Mouse (Mus musculus) thymus, adult 2 months (tissue): ENCODE results near the gene Rnf123. TPM values are rescaled to one million over a fixed set of nuclear protein-coding genes. Genes with fewer than 3 reads are reported as not detected.
A peak's percentile ranks its signal among the peaks of the same experiment; 100 is the strongest.

Experiments used
- DNase-seq: peaks from one replicate; pipeline ENCODE4 v3.0.0; 2021
- H3K27ac ChIP-seq: fragments of 200-500 bp; 2 replicates; pipeline ENCODE4 v1.5.1; 2012; ENCODE audit warnings: low read length, control low read depth; ENCODE audit not compliant: control insufficient read depth, insufficient read depth
- H3K27me3 ChIP-seq: fragments of 200-500 bp; 2 replicates; pipeline ENCODE4 v1.6.1; 2012; ENCODE audit warnings: mild to moderate bottlenecking, low read length, moderate library complexity, mixed read lengths; ENCODE audit not compliant: control insufficient read depth, insufficient read depth
- H3K36me3 ChIP-seq: fragments of 200-500 bp; 2 replicates; pipeline ENCODE4 v1.6.1; 2012; ENCODE audit warnings: mild to moderate bottlenecking, low read length, moderate library complexity; ENCODE audit not compliant: control insufficient read depth, insufficient read depth
- H3K4me1 ChIP-seq: fragments of 200-500 bp; replicated peaks from 2 replicates; pipeline ENCODE4 v1.6.1; 2012; ENCODE audit warnings: low read length; ENCODE audit not compliant: control insufficient read depth, insufficient read depth
- H3K4me3 ChIP-seq: fragments of 200-500 bp; 2 replicates; pipeline ENCODE4 v1.5.1; 2012; ENCODE audit warnings: mild to moderate bottlenecking, low read length, control low read depth, moderate library complexity; ENCODE audit not compliant: control insufficient read depth, insufficient read depth
- CTCF ChIP-seq: fragments of 200-500 bp; IDR thresholded peaks from 2 replicates; pipeline ENCODE4 v1.5.1; 2012; ENCODE audit warnings: mild to moderate bottlenecking, control low read depth, low read length, moderate library complexity, borderline replicate concordance; ENCODE audit not compliant: control insufficient read depth, poor library complexity, insufficient read depth; ENCODE audit errors: extremely low read depth
- POLR2A ChIP-seq: fragments of 200-500 bp; IDR thresholded peaks from 2 replicates; pipeline ENCODE4 v1.6.1; 2012; ENCODE audit warnings: mild to moderate bottlenecking, low read length, control low read depth, moderate library complexity; ENCODE audit not compliant: control insufficient read depth, poor library complexity, insufficient read depth; ENCODE audit errors: extremely low read depth
- WGBS: fragments of 180-500 bp; shearing (Covaris S2); methylation state at CpG from one replicate; pipeline ENCODE4 v1.1.7; 2018; 5-methylcytosine and 5-hydroxymethylcytosine counted together
- polyA plus RNA-seq: library from polyadenylated mRNA; depleted of rRNA; stranded (reverse); fragments of >200 nt; gene quantifications from 2 replicates; pipeline ENCODE4 v1.2.3, GENCODE M21; 2012

Rnf123 gene
- polyA plus RNA-seq, 1 experiment = 246 TPM

DNA sequence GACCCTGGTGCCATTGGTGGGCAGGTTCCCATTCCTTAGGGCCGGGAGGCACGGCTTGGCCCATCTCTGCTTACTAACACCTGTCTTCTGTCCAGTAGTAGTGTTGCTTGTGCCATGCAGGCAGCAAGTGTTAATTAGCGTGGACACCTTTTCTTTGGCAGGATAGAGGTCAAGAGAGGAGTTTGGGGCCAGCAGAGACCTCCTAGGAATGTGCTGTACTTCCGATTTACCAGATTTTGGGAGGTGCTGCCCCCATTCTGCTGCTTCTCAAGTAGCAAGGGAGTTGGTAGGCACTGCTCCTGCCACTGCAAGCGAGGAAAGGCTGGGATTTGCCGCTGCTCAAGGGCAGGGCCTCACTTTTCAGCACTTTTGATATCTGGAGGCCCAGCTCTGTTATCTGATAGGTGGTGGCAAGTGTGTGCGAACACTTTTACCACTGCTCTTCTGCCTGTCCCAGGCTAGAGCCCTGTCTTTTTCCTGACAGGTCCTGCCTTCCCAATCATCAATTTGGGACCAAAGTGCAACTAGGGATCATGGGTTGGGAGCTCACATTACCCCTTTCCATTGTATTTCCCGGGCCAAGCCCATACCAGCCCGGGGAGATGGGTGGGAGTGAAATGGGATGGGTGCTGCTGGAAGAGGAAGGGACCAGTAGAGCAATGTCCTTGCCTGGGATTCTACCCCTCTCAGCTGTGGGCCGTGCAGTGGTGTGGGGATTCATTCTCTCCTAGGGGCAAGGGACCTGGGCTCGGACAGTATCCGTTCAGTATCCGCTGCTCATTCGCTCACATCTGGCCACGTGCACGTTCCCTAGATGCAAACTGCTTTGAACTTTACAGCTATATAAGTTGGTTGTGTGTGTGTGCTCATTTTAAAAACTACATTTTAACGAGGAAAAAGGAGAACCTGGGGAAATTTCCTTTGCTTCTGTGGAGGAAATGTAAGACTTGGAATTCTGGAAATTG lies 35.3 kb downstream of the Rnf123 start:
- H3K4me1 ChIP-seq = peaks cover 14% of the 10 kb centered on the region
- peaks cover 23% of the 10 kb centered on the region for H3K36me3 ChIP-seq

DNA sequence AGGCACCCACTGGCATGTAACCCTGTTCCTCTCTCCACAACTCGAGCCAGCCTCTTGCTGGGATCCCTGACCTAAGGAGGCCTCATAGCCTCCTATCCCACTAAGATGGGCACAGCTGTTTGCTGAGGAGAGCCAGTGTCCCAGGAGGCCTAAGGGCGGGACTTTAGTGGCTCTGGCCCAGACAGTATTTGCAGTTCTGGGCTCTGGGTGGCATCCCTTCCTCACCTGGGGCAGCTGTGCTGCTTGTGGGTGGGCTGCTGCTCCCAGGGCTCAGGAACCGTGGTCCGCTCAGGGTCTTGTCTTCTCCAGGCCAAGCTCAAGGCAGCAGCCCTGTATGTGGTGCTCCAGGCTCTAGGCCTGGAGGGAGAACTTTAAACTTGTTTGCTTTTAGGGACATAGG lies 36.6 kb downstream of the Rnf123 start:
- TF ChIP-seq CTCF (no peak), POLR2A (no peak)
- no peak for DNase-seq
- H3K36me3 ChIP-seq = peaks cover 34% of the 10 kb centered on the region
- H3K27me3 ChIP-seq = no peaks in the 10 kb centered on the region
- WGBS = 91% methylated on average over 4 of the region's 4 CpGs
- no peak overlapping the region for H3K4me3 ChIP-seq
- H3K4me1 ChIP-seq = peaks cover 14% of the 10 kb centered on the region
- H3K27ac ChIP-seq = no peak overlapping the region

More for the DNA sequence above, 35.3 kb downstream of the Rnf123 start:
- H3K27me3 ChIP-seq = no peaks in the 10 kb centered on the region
- DNase-seq = no peak
- WGBS = 75% methylated on average over 17 of the region's 17 CpGs
- TF ChIP-seq CTCF (no peak), POLR2A (no peak)
- no peak overlapping the region for H3K4me3 ChIP-seq
- H3K27ac ChIP-seq = no peak overlapping the region

GRCm38 (mm10) chr9:108044751-108045492 lies 38.2 kb downstream of the Rnf123 start:
- 90% methylated on average over 8 of the region's 8 CpGs for WGBS
- DNase-seq = no peak
- H3K4me3 ChIP-seq = no peak overlapping the region
- no peak overlapping the region for H3K27ac ChIP-seq
- no peaks in the 10 kb centered on the region for H3K27me3 ChIP-seq
- H3K36me3 ChIP-seq = peaks cover 42% of the 10 kb centered on the region
- peaks cover 14% of the 10 kb centered on the region for H3K4me1 ChIP-seq
- no peak for TF ChIP-seq POLR2A
- no peak for TF ChIP-seq CTCF

- no peak for TF ChIP-seq CTCF
- TF ChIP-seq POLR2A = no peak
- Histone ChIP-seq H3K27me3 (no peaks in the 10 kb centered on the region), H3K36me3 (peaks cover 66% of the 10 kb centered on the region), H3K4me3 (no peak overlapping the region), H3K27ac (peak overlapping the region; percentile 83), H3K4me1 (no peaks in the 10 kb centered on the region)
- WGBS = 94% methylated on average over 2 of the region's 2 CpGs
- no peak for DNase-seq
These were observed 47.6 kb downstream of the Rnf123 start for GRCm38 (mm10) chr9:108035331-108036156.

DNA sequence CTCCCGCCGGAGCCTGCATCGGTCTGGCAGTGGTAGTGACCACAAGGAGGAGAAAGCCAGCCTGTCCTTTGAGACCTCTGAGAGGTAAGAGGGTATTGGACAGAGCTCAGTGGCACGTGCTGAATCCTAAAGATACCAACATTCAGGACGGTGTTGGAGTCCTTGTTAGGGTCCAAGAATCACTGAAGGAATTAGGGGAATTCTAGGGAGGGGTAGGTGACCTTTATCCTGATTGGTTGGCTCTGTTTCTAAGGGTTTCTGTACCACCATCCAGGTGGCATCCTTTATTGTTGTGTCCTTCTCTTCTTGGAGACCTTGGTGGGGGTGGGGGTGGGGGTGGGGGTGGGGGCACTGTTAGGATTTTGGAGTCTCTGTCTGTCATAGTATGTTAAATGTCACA lies 51.0 kb downstream of the Rnf123 start:
- no peak for TF ChIP-seq CTCF
- no peak for TF ChIP-seq POLR2A
- Histone ChIP-seq H3K4me3 (no peak overlapping the region), H3K27me3 (no peaks in the 10 kb centered on the region), H3K4me1 (no peaks in the 10 kb centered on the region), H3K27ac (no peak overlapping the region), H3K36me3 (peaks cover 59% of the 10 kb centered on the region)
- 96% methylated on average over 5 of the region's 5 CpGs for WGBS
- no peak for DNase-seq

DNA sequence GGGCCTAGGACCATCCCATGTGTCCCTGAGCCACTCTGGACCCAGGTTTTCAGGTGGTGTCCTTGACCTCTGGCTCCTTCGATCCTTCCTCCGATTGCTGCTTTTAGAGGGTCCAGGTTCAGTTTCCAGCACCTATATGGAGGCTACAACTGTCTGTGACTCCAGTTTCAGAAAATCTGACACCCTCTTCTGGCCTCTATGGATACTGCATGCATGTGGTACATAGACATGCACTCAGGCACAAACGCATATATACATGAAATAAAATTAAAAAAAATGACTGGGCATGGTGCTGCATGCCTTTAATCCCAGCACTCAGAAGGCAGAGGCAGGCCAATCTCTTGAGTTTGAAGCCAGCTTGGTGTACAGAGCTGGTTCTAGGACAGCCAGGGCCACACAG lies 55.3 kb downstream of the Rnf123 start:
- no peak for DNase-seq
- no peaks in the 10 kb centered on the region for H3K4me1 ChIP-seq
- H3K36me3 ChIP-seq = peaks cover 41% of the 10 kb centered on the region
- no peaks in the 10 kb centered on the region for H3K27me3 ChIP-seq
- H3K27ac ChIP-seq = no peak overlapping the region
- WGBS = 97% methylated on average over 3 of the region's 3 CpGs
- TF ChIP-seq CTCF (no peak), POLR2A (no peak)
- no peak overlapping the region for H3K4me3 ChIP-seq
